Mouse (Mus musculus): Measurements from ENCODE around the gene Tgfb1. TPM values are rescaled to one million over a fixed set of nuclear protein-coding genes. Genes with fewer than 3 reads are reported as not detected.

Tgfb1 gene
- polyA plus RNA-seq, 1 experiment from 2014 or later = 14.2 TPM

- 27% methylated on average over 10 of the region's 10 CpGs for WGBS (ENCODE audit: insufficient replicate concordance)
- Histone ChIP-seq H3K36me3 (peaks cover 20% of the 10 kb centered on the region), H3K27me3 (replicated peaks) (no peaks in the 10 kb centered on the region), H3K9ac (peak overlapping the region; percentile 66), H3K4me2 (peak overlapping the region; percentile 83), H3K4me3 (peak overlapping the region; percentile 77), H3K9me3 (replicated peaks) (no peaks in the 10 kb centered on the region), H3K4me1 (peaks cover 54% of the 10 kb centered on the region), H3K27ac (no peak overlapping the region)
- no peak for ATAC-seq
Measured at GRCm38 (mm10) chr7:25657785-25658184, 29.0 kb upstream of the Tgfb1 start.

- peak; percentile 96 for ATAC-seq
- peak within 1 kb of the TSS; percentile 54 for H3K27ac ChIP-seq
Measured at GRCm38 (mm10) chr7:25658657-25659472, 27.9 kb upstream of the Tgfb1 start, which contains the start of the genes Bckdha and Exosc5. Bckdha (minus strand) TSS chr7:25658981. Exosc5 (plus strand) TSS chr7:25659164.

GRCm38 (mm10) chr7:25666381-25666780 is 20.4 kb upstream of the Tgfb1 start:
- Histone ChIP-seq H3K27ac (no peak overlapping the region), H3K4me2 (no peak overlapping the region), H3K9me3 (replicated peaks) (no peaks in the 10 kb centered on the region), H3K9ac (no peak overlapping the region), H3K36me3 (peaks cover 89% of the 10 kb centered on the region), H3K4me1 (peaks cover 4% of the 10 kb centered on the region), H3K4me3 (no peak overlapping the region), H3K27me3 (replicated peaks) (no peaks in the 10 kb centered on the region)
- no peak for ATAC-seq
- WGBS (ENCODE audit: insufficient replicate concordance) = 85% methylated on average over 8 of the region's 8 CpGs

More at GRCm38 (mm10) chr7:25658657-25659472, 27.9 kb upstream of the Tgfb1 start, which contains the start of the genes Bckdha and Exosc5:
- Histone ChIP-seq H3K36me3 (peaks cover 31% of the 10 kb centered on the region), H3K4me2 (peak within 1 kb of the TSS; percentile 83), H3K4me3 (peak within 1 kb of the TSS; percentile 77), H3K9ac (peak within 1 kb of the TSS; percentile 73), H3K9me3 (replicated peaks) (no peaks in the 10 kb centered on the region), H3K27me3 (replicated peaks) (no peaks in the 10 kb centered on the region), H3K4me1 (peaks cover 54% of the 10 kb centered on the region)
- under 1% methylated on average over 50 of the region's 50 CpGs for WGBS (ENCODE audit: insufficient replicate concordance)

DNA sequence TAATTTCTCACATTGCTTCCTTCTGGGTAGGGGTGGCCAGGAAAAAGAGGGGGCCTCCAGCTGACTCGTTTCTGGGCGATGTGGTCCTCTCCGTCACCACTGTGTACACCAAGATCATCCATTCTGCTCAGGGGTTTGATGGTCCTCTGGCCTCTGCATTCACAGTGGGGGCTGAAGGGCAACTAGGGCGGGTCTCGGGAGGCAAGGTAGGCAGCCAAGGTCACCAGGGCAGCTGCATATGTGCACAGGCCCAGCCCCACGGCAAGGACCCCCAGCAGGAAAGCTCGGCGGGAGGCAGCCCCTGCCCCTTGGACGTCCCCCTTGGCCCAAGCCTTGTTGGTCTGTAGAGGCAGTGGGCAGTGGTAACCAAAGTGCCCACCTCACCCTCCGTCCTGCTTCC is 17.6 kb upstream of the Tgfb1 start:
- no peak overlapping the region for H3K27ac ChIP-seq
- ATAC-seq = no peak
- peaks cover 1% of the 10 kb centered on the region; the same call in 1 of the 2 replicates for H3K4me1 ChIP-seq
- peaks cover 61% of the 10 kb centered on the region for H3K36me3 ChIP-seq
- no peak overlapping the region for H3K4me2 ChIP-seq
- 71% methylated on average over 10 of the region's 10 CpGs for WGBS (ENCODE audit: insufficient replicate concordance)
- no peak overlapping the region for H3K9ac ChIP-seq
- H3K4me3 ChIP-seq = no peak overlapping the region
- H3K27me3 ChIP-seq (replicated peaks) = peaks cover 13% of the 10 kb centered on the region
- H3K9me3 ChIP-seq (replicated peaks) = 0 out of 2 replicates have a peak, but pooled peaks cover 4% of the 10 kb centered on the region

- H3K4me1 ChIP-seq = peaks cover 6% of the 10 kb centered on the region
- H3K4me3 ChIP-seq = no peak overlapping the region
- ATAC-seq = no peak
- 0 out of 2 replicates have a peak, but pooled peaks cover 4% of the 10 kb centered on the region for H3K9me3 ChIP-seq (replicated peaks)
- no peak overlapping the region for H3K9ac ChIP-seq
- 73% methylated on average over 9 of the region's 9 CpGs for WGBS (ENCODE audit: insufficient replicate concordance)
- H3K4me2 ChIP-seq = no peak overlapping the region
- no peak overlapping the region for H3K27ac ChIP-seq
- H3K27me3 ChIP-seq (replicated peaks) = peaks cover 18% of the 10 kb centered on the region
- H3K36me3 ChIP-seq = peaks cover 56% of the 10 kb centered on the region
Measured at GRCm38 (mm10) chr7:25669631-25670030, 17.2 kb upstream of the Tgfb1 start.

DNA sequence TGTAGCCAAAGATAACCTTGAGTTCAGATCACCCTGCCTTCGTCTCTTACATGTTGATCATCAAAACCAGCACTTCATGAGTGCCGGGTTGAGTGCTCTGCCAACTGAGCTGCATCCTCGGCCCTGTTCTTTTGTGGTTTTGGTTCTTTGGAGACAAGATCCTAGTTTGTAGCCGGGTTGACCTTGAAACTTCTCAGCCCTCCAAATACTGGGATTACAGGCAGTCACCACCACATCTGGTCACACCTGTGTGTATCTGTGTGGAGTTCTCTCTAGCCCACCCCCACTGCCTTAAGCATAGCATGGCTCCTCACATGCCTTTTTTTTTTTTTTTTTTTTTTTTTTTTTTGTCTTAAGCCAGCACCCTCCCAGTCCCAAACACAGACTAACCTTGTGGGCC is 16.7 kb upstream of the Tgfb1 start:
- peaks cover 52% of the 10 kb centered on the region for H3K36me3 ChIP-seq
- no peak overlapping the region for H3K4me3 ChIP-seq
- ATAC-seq = no peak
- H3K4me1 ChIP-seq = peaks cover 11% of the 10 kb centered on the region
- H3K4me2 ChIP-seq = no peak overlapping the region
- H3K27ac ChIP-seq = no peak overlapping the region
- no peak overlapping the region for H3K9ac ChIP-seq
- WGBS (ENCODE audit: insufficient replicate concordance) = 72% methylated on average over 4 of the region's 4 CpGs
- H3K9me3 ChIP-seq (replicated peaks) = 0 out of 2 replicates have a peak, but pooled peaks cover 4% of the 10 kb centered on the region
- peaks cover 22% of the 10 kb centered on the region for H3K27me3 ChIP-seq (replicated peaks)

DNA sequence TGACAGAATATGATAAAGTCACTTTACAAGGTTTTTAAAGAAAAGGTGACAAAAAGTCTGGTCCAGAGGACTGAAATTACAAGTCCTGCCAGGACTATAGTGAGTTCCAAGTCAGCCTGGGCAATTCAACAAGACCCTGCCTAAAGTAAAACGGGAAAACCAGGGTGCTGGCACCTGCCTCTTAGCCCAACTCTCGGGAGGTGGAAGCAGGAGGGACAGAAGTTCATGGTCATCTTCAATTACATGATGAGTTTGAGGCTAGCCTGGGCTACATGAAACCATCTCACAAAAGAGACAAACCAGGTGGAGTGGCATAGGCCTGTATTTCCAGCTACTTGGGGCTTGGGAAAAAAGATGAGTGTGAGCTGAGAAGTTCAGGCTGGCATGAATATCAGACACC is 15.1 kb upstream of the Tgfb1 start:
- Histone ChIP-seq H3K27ac (no peak overlapping the region), H3K36me3 (peaks cover 36% of the 10 kb centered on the region), H3K9ac (no peak overlapping the region), H3K9me3 (replicated peaks) (0 out of 2 replicates have a peak, but pooled peaks cover 4% of the 10 kb centered on the region), H3K4me3 (no peak overlapping the region), H3K4me1 (peaks cover 15% of the 10 kb centered on the region), H3K27me3 (replicated peaks) (peaks cover 38% of the 10 kb centered on the region), H3K4me2 (no peak overlapping the region)
- ATAC-seq = no peak
- WGBS (ENCODE audit: insufficient replicate concordance) = 64% methylated on average over 2 of the region's 2 CpGs

DNA sequence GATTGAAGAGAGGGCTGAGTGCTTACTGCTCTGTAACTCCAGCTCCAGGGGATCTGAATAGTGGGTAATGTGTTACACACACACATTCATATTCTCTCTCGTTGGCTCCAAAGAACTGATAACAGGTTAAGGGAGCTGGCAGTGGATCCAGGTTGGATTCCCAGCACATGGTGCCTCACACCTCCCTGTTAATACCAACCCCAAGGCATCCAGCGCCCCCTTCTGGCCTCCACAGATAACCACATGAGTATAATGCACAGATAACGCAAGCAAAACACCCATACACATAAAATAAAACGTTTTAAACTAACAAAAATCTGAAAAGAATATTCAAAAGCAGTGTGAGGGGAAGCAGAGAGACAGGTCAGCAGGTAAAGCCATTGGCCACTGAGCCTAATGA is 14.4 kb upstream of the Tgfb1 start:
- WGBS (ENCODE audit: insufficient replicate concordance) = 37% methylated on average over 4 of the region's 4 CpGs
- H3K4me1 ChIP-seq = peaks cover 15% of the 10 kb centered on the region
- ATAC-seq = no peak
- no peak overlapping the region for H3K9ac ChIP-seq
- no peak overlapping the region for H3K4me3 ChIP-seq
- H3K9me3 ChIP-seq (replicated peaks) = 0 out of 2 replicates have a peak, but pooled peaks cover 4% of the 10 kb centered on the region
- H3K36me3 ChIP-seq = peaks cover 28% of the 10 kb centered on the region
- no peak overlapping the region for H3K4me2 ChIP-seq
- H3K27ac ChIP-seq = no peak overlapping the region
- H3K27me3 ChIP-seq (replicated peaks) = peaks cover 42% of the 10 kb centered on the region

- H3K4me1 ChIP-seq = peaks cover 26% of the 10 kb centered on the region
- H3K9ac ChIP-seq = no peak overlapping the region
- peak overlapping the region; percentile 71 for H3K4me2 ChIP-seq
- peak overlapping the region; percentile 47 for H3K4me3 ChIP-seq
- no peak for ATAC-seq
- H3K27ac ChIP-seq = no peak overlapping the region
- H3K27me3 ChIP-seq (replicated peaks) = peaks cover 42% of the 10 kb centered on the region
- WGBS (ENCODE audit: insufficient replicate concordance) = 23% methylated on average over 9 of the region's 9 CpGs
- H3K36me3 ChIP-seq = peaks cover 10% of the 10 kb centered on the region
- H3K9me3 ChIP-seq (replicated peaks) = 0 out of 2 replicates have a peak, but pooled peaks cover 4% of the 10 kb centered on the region
Measured at GRCm38 (mm10) chr7:25674297-25674696, 12.5 kb upstream of the Tgfb1 start.

GRCm38 (mm10) chr7:25674719-25675300 is 12.0 kb upstream of the Tgfb1 start, which contains the start of gene Tmem91:
Tmem91 (minus strand) TSS chr7:25675166.
- Histone ChIP-seq H3K36me3 (0 out of 2 replicates have a peak, but pooled peaks cover 4% of the 10 kb centered on the region), H3K4me3 (peak within 1 kb of the TSS; percentile 47), H3K4me2 (peak within 1 kb of the TSS; percentile 71), H3K9ac (peak within 1 kb of the TSS; percentile 8; the same call in 1 of the 2 replicates), H3K4me1 (peaks cover 31% of the 10 kb centered on the region), H3K9me3 (replicated peaks) (0 out of 2 replicates have a peak, but pooled peaks cover 4% of the 10 kb centered on the region), H3K27ac (no peak within 1 kb of the TSS), H3K27me3 (replicated peaks) (peaks cover 42% of the 10 kb centered on the region)
- no peak for ATAC-seq
- 2% methylated on average over 29 of the region's 29 CpGs for WGBS (ENCODE audit: insufficient replicate concordance)

- no peak overlapping the region; the same call in 1 of the 2 replicates for H3K4me3 ChIP-seq
- no peak overlapping the region for H3K27ac ChIP-seq
- 0 out of 2 replicates have a peak, but pooled peaks cover 2% of the 10 kb centered on the region for H3K36me3 ChIP-seq
- 0 out of 2 replicates have a peak, but pooled peaks cover 4% of the 10 kb centered on the region for H3K9me3 ChIP-seq (replicated peaks)
- peaks cover 37% of the 10 kb centered on the region for H3K4me1 ChIP-seq
- peak overlapping the region; percentile 71 for H3K4me2 ChIP-seq
- H3K27me3 ChIP-seq (replicated peaks) = peaks cover 42% of the 10 kb centered on the region
- 58% methylated on average over 6 of the region's 6 CpGs for WGBS (ENCODE audit: insufficient replicate concordance)
- no peak for ATAC-seq
- no peak overlapping the region for H3K9ac ChIP-seq
Measured at GRCm38 (mm10) chr7:25675405-25675804, 11.4 kb upstream of the Tgfb1 start.

All from liver, embryonic 12.5 days (tissue).